Mouse (Mus musculus) B cell, adult 2 months (primary cell): ENCODE results near the gene Zfp637.
"Not testable (repeated sequence)": the region's sequence is repeated elsewhere in the genome, so short reads cannot be mapped to it uniquely, and the experiment has no call there.

Experiments used
- DNase-seq, 2 experiments: peaks; one replicate each; pipeline ENCODE4 v3.0.0; 2022

Zfp637 gene

GRCm38 (mm10) chr6:117840686-117841510 lies at the start of gene Zfp637:
Gene Zfp637 (plus strand): TSS chr6:117841180.
- peak; percentile 86 to 88 for DNase-seq

- no peak for DNase-seq
Measured at GRCm38 (mm10) chr6:117795251-117795650, 45.7 kb upstream of the Zfp637 start.

- no peak for DNase-seq
Measured at GRCm38 (mm10) chr6:117800824-117801223, 40.2 kb upstream of the Zfp637 start.

GRCm38 (mm10) chr6:117801801-117802200 lies 39.2 kb upstream of the Zfp637 start:
- no peak for DNase-seq

GRCm38 (mm10) chr6:117807756-117808155 lies 33.2 kb upstream of the Zfp637 start:
- no peak for DNase-seq

- no peak for DNase-seq
Measured at GRCm38 (mm10) chr6:117809816-117810215, 31.2 kb upstream of the Zfp637 start.

GRCm38 (mm10) chr6:117810717-117811116 lies 30.3 kb upstream of the Zfp637 start:
- DNase-seq, result no peak

- no peak for DNase-seq
Measured at GRCm38 (mm10) chr6:117811256-117811655, 29.7 kb upstream of the Zfp637 start.

GRCm38 (mm10) chr6:117814681-117815080 lies 26.3 kb upstream of the Zfp637 start:
- DNase-seq, result no peak

GRCm38 (mm10) chr6:117817108-117817541 lies 23.9 kb upstream of the Zfp637 start:
- DNase-seq, result no peak

GRCm38 (mm10) chr6:117820327-117820726 lies 20.7 kb upstream of the Zfp637 start:
- no peak for DNase-seq

GRCm38 (mm10) chr6:117825369-117825768 lies 15.6 kb upstream of the Zfp637 start:
- DNase-seq, result peak; percentile 70 to 74

- peak; percentile 67 to 70 for DNase-seq
Measured at GRCm38 (mm10) chr6:117828273-117828672, 12.7 kb upstream of the Zfp637 start.

- no peak for DNase-seq
Measured at GRCm38 (mm10) chr6:117841511-117841955, 553 bp downstream of the Zfp637 start.

GRCm38 (mm10) chr6:117844597-117844996 lies 3.6 kb downstream of the Zfp637 start:
- no peak for DNase-seq

- DNase-seq, result not testable (repeated sequence)
Measured at GRCm38 (mm10) chr6:117846671-117847070, 5.7 kb downstream of the Zfp637 start.

GRCm38 (mm10) chr6:117847772-117848171 lies 6.8 kb downstream of the Zfp637 start:
- peak; percentile 19 to 28 for DNase-seq

- no peak for DNase-seq
Measured at GRCm38 (mm10) chr6:117848577-117848976, 7.6 kb downstream of the Zfp637 start.

GRCm38 (mm10) chr6:117851747-117852146 lies 10.8 kb downstream of the Zfp637 start:
- peak; percentile 44 to 45 for DNase-seq

- DNase-seq, result no peak
Measured at GRCm38 (mm10) chr6:117857990-117858389, 17.0 kb downstream of the Zfp637 start.

- no peak for DNase-seq
Measured at GRCm38 (mm10) chr6:117861848-117862247, 20.9 kb downstream of the Zfp637 start, which contains the start of gene Zfp239. Gene Zfp239 (plus strand): TSS chr6:117862100.

GRCm38 (mm10) chr6:117862465-117862864 lies 21.5 kb downstream of the Zfp637 start:
- DNase-seq, result no peak

- DNase-seq, result peak; percentile 66
Measured at GRCm38 (mm10) chr6:117862899-117863620, 22.1 kb downstream of the Zfp637 start.

GRCm38 (mm10) chr6:117863751-117864150 lies 22.8 kb downstream of the Zfp637 start:
- no peak for DNase-seq
